Mouse (Mus musculus) c-Kit-positive CD71-positive TER-119-positive erythroid progenitor cells, embryonic 14.5 days (primary cell): Measurements from ENCODE around the gene Igfbp2.

Experiments used
- DNase-seq: peaks from one replicate; pipeline ENCODE4 v3.0.0-alpha.2; 2013; ENCODE audit warnings: low spot score

The Igfbp2 gene

GRCm38 (mm10) chr1:72855729-72856128 lies 31.4 kb downstream of the Igfbp2 start:
- DNase-seq = no peak

GRCm38 (mm10) chr1:72856209-72856909 lies 32.1 kb downstream of the Igfbp2 start:
- DNase-seq = no peak

- no peak for DNase-seq
These were observed 32.8 kb downstream of the Igfbp2 start for GRCm38 (mm10) chr1:72857142-72857541.

GRCm38 (mm10) chr1:72857631-72858030 lies 33.3 kb downstream of the Igfbp2 start:
- DNase-seq = no peak

- no peak for DNase-seq
These were observed 34.0 kb downstream of the Igfbp2 start for GRCm38 (mm10) chr1:72858286-72858685.

- no peak for DNase-seq
These were observed 34.6 kb downstream of the Igfbp2 start for GRCm38 (mm10) chr1:72858874-72859273.

GRCm38 (mm10) chr1:72859963-72860362 lies 35.7 kb downstream of the Igfbp2 start:
- DNase-seq = no peak

GRCm38 (mm10) chr1:72860502-72860901 lies 36.2 kb downstream of the Igfbp2 start:
- DNase-seq = no peak

GRCm38 (mm10) chr1:72861702-72862101 lies 37.4 kb downstream of the Igfbp2 start:
- no peak for DNase-seq

GRCm38 (mm10) chr1:72862248-72862647 lies 37.9 kb downstream of the Igfbp2 start:
- DNase-seq = no peak

- DNase-seq = no peak
These were observed 39.4 kb downstream of the Igfbp2 start for GRCm38 (mm10) chr1:72863692-72864091.

GRCm38 (mm10) chr1:72864272-72864671 lies 40.0 kb downstream of the Igfbp2 start:
- DNase-seq = no peak

- DNase-seq = peak; percentile 58
These were observed 41.6 kb downstream of the Igfbp2 start for GRCm38 (mm10) chr1:72865900-72866299.

- no peak for DNase-seq
These were observed 42.1 kb downstream of the Igfbp2 start for GRCm38 (mm10) chr1:72866417-72866816.

- no peak for DNase-seq
These were observed 43.0 kb downstream of the Igfbp2 start for GRCm38 (mm10) chr1:72867346-72867745.

- DNase-seq = no peak
These were observed 44.3 kb downstream of the Igfbp2 start for GRCm38 (mm10) chr1:72868429-72869215.

- DNase-seq = no peak
These were observed 45.0 kb downstream of the Igfbp2 start for GRCm38 (mm10) chr1:72869275-72869674.

- DNase-seq = no peak
These were observed 45.6 kb downstream of the Igfbp2 start for GRCm38 (mm10) chr1:72869681-72870614.

- no peak for DNase-seq
These were observed 46.5 kb downstream of the Igfbp2 start for GRCm38 (mm10) chr1:72870615-72871336.

GRCm38 (mm10) chr1:72871337-72871696 lies 47.0 kb downstream of the Igfbp2 start:
- DNase-seq = no peak

- no peak for DNase-seq
These were observed 47.6 kb downstream of the Igfbp2 start for GRCm38 (mm10) chr1:72871697-72872411.
